Mouse (Mus musculus) small intestine, adult 10 weeks (tissue): ENCODE measurements around the gene Il17rc. TPM values are rescaled to one million over a fixed set of nuclear protein-coding genes. Genes with fewer than 3 reads are reported as not detected.

Experiments used
- polyA plus RNA-seq: library from polyadenylated mRNA; stranded (reverse); fragments of 350-450 nt; fragmentation: Illumina TruSeq; extraction: RNeasy Lipid Tissue Mini Kit (QIAGEN cat#74804); gene quantifications from one replicate; pipeline ENCODE4 v1.2.3, GENCODE M21; 2014; ENCODE audit warnings: low replicate concordance

Gene Il17rc
- polyA plus RNA-seq: 2.8 TPM

DNA sequence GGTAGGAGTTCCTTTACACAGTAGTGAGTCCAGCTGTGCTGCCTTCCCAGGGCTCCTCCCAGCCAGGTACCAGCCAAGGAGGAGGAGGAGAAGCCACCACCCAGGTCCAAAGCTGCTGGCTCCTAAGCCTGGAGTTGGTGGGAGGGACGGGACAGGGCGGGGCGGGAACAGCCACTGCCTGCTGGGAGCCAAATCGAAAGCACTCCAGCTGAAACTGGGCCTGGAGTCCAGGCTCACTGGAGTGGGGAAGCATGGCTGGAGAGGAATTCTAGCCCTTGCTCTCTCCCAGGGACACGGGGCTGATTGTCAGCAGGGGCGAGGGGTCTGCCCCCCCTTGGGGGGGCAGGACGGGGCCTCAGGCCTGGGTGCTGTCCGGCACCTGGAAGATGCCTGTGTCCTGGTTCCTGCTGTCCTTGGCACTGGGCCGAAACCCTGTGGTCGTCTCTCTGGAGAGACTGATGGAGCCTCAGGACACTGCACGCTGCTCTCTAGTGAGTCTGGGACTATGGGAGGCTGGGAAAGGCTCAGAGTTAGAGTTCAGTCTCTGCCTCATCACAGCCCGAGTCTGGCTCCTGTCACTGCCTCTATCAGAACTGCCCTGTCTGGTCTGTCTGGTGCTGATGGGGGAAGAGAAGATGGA is at the start of gene Il17rc:
TSS of gene Il17rc (plus strand) at position 131 of the 640 bp plus-strand sequence.

DNA sequence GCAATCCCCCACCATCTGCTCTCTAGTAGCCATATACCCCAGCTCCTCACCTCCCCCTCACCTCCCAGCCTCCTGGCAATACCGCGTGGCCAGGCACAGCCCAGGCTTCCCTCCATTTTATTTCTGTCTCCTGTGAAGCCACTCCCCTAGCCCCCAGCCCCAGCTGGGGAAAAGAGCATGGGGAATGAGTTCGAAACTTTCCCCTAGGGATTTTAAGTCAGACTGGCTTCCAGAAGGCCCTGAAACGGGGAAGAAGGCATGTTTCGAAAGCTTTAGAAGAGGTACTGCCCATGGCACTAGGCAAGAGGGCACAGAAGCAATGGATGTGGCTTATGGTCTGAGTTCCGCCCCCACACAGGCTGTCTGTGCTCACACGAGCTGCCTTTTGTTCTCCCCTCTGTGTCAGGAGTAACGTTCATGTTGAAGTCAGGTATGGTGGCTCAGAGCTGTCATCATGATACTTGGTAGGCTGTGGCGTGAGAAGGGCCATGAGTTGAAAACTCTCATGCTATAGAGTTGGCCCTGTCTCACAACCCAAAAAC is 35.5 kb upstream of the Il17rc start, which contains the start of gene Cidec:
TSS of gene Cidec (minus strand) at position 97 of the 542 bp plus-strand sequence.

DNA sequence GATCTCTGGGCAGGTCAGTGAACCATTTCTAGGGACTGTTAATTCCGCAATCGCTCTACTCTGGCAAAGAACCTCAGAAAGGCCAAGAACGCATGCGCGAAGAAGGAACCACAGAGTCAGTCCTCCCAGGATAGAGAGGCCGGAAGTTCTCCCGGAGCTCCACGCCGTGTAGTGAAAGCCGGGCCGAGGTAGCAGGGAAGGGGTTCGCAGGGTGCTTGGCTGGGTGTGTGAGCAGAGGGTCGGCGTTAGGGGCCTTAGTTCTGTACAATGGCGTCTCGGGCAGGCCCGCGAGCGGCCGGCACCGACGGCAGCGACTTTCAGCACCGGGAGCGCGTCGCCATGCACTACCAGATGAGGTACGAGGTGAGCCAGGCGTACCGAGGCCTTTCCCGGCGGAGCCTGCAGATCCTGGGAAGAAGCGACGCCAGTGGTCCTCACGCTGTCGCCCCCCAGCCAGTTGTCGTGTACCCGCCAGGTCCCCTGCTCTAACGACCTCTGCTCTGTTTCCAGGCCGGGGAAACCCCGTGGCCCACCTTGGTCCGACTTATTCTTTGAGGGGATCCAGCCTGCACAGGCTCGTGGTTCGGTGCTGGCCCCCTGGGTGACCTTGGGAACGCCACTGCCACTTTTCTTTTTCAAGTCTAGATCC is 28.7 kb upstream of the Il17rc start, which contains the start of gene Jagn1:
TSS of gene Jagn1 (plus strand) at position 128 of the 649 bp plus-strand sequence.

DNA sequence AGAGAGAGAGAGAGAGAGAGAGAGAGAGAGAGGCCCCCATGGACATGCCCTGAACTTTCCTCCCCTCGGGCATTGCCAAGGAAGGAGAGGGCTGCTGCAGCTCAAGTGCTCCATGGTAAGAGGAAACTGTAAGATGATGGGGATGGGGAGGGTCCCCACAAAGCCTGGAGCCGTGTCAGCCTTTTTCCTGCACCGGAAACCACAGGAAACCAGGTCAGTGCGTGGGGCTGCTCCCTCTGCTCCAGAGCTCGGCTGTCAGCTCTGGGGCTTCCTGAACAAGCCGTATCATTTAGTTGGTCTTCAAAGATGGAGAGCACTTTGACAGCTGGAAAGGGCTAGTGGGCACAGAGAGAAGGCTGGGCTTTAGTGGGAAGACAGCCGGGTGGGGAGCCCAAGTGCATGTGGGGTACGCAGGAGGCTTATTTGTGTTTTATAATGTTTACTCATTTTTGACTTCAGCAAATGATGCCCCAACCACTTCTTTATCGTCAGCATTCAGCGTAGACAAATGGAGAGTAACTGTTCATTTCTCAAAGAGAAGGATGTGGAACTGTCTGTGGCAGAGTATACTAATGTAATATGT is 13.2 kb upstream of the Il17rc start, which contains the start of gene Il17re:
TSS of gene Il17re (plus strand) at position 533 of the 583 bp plus-strand sequence.

DNA sequence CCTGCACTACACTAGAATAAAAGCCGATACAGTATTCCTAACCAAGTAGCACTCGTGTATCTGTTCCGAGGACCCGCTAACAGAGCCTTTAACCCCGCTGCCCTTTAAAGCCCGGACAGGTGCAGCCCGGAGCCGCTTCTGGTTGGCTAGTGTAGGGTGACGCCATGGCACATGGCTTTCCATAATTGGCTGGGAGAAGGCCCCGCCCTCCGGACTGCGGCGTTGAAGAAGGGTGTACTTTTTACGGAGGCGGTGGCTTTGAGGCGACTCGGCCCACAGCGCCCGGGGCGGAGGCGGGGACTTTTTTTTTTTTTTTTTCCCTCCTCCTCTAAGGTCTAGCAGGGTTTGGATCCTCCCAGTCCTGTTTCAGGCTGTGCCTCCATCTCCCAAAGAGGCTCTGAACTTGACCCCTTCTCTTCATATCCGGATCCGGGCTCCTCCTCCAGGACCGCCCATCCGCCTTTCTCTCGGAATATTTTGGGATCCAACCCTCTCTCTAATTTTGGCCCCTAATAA is 11.9 kb downstream of the Il17rc start, which contains the start of gene Creld1:
TSS of gene Creld1 (plus strand) at position 198 of the 516 bp plus-strand sequence.

DNA sequence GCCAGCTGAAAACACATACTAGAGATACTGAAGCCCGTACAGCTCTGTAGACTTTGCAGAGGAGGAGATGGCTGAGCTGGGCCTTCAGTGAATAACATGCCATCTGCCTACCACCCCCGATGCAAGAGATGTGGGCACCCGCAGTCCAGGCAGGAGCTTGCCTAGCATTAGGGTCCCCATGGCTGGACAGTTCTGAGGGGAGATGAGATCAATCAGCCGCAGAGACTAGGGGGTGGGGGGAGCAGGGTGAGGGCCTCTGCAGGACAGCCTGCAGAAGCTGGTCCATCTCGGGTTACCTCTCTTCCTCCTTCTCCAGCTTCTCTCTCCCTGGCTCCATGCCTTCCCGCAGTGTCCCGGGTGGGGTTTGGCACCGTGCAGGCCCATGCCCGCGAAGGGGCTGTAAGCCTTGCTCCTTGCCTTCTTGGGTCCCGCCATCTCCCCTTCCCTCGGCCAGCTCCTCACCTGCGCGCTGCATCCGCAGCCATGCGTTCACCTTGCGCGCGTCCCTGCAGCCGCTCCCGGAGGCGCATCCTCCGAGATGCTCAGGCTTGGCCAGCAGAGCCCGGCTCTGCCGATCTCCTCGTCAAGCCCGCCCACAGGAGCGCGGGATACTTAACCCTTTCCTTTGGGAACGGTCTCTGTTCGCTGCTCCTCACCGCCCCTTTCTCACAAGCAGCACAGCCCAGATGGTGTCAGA is 30.3 kb downstream of the Il17rc start, which contains the start of gene Prrt3:
TSS of gene Prrt3 (minus strand) at position 544 of the 697 bp plus-strand sequence.

DNA sequence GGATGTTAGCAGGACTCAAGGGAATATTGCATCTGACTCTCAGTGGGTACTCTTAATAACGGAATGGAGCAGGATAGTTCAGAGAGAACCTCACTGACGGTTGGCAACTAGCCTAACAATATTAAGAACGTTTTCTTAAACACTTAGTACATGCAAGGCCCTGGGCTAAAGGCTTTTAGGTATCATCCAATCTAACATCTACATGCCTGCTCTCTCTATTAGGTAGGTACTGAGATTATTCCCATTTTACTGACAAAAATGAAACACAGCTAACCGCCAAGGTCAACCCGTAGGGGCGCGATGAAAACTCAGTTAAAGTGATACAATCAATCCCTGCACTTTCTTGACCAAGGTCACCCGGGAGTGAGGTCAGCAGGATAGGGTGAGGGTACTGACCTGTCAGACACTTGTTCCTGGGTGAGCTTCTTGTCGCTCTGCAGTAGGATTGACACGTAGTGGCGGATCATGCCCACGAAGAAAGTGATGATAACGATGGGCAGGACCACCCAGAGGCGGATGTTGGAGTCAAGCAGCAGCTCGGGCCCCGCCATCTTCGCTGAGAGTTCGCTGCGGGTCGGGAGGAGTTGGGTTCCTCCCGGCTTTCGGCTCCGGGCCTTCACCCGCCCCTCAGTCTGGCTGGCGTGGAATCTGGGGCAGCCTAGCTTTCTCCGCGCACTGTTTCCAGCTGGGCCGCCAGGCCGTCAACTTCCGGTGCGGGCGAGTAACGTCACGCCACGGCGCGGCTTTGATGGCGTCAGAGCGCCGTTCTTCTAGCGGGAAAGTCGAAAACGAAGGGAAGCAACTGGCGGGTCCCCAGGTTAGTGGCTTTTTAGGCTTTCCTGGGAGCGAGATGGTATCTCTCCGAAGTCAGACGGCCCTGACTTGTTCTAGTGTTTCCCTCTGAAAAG is 60.0 kb downstream of the Il17rc start, which contains the start of the genes Emc3 and Fancd2:
TSS of gene Emc3 (minus strand) at position 721 of the 908 bp plus-strand sequence.
TSS of gene Fancd2 (plus strand) at position 751 of the 908 bp plus-strand sequence.

Other genes starting within 250 kb of the Il17rc start
- 12.6 TPM for gene Mtmr14, start 233.6 kb upstream of the Il17rc start, polyA plus RNA-seq
- not detected for gene Cpne9, start 189.1 kb upstream of the Il17rc start, polyA plus RNA-seq
- 3.4 TPM for gene Brpf1, start 164.3 kb upstream of the Il17rc start, polyA plus RNA-seq
- 2.3 TPM for gene Ogg1, start 144.5 kb upstream of the Il17rc start, polyA plus RNA-seq
- gene Camk1, start 127.4 kb upstream of the Il17rc start, polyA plus RNA-seq: 6.7 TPM
- gene Tada3, start 93.5 kb upstream of the Il17rc start, polyA plus RNA-seq: 1.6 TPM
- gene Arpc4, start 93.3 kb upstream of the Il17rc start, polyA plus RNA-seq: 89.9 TPM
- gene Ttll3, start 82.2 kb upstream of the Il17rc start, polyA plus RNA-seq: 1.5 TPM
- gene Rpusd3, start 52.1 kb upstream of the Il17rc start, polyA plus RNA-seq: not detected
- 2.0 TPM for gene Cidec, start 35.7 kb upstream of the Il17rc start, polyA plus RNA-seq
- 12.1 TPM for gene Jagn1, start 28.9 kb upstream of the Il17rc start, polyA plus RNA-seq
- gene Il17re, start 12.9 kb upstream of the Il17rc start, polyA plus RNA-seq: 0.56 TPM
- not detected for gene Creld1, start 11.9 kb downstream of the Il17rc start, polyA plus RNA-seq
- not detected for gene Prrt3, start 30.5 kb downstream of the Il17rc start, polyA plus RNA-seq
- gene Emc3, start 60.2 kb downstream of the Il17rc start, polyA plus RNA-seq: 63.8 TPM
- gene Fancd2, start 60.3 kb downstream of the Il17rc start, polyA plus RNA-seq: 2.3 TPM
- not detected for gene Fancd2os, start 129.3 kb downstream of the Il17rc start, polyA plus RNA-seq
- gene Brk1, start 133.3 kb downstream of the Il17rc start, polyA plus RNA-seq: 30.0 TPM
- 17.0 TPM for gene Vhl, start 152.5 kb downstream of the Il17rc start, polyA plus RNA-seq
- gene Irak2, start 167.0 kb downstream of the Il17rc start, polyA plus RNA-seq: 12.7 TPM
- 9.4 TPM for gene Tatdn2, start 225.6 kb downstream of the Il17rc start, polyA plus RNA-seq
- gene Ghrl, start 248.5 kb downstream of the Il17rc start, polyA plus RNA-seq: not detected